Mouse (Mus musculus) ES-E14 (cell line): ENCODE results near the gene Lrba.

Source experiments
- HCFC1 ChIP-seq: IDR thresholded peaks from 2 replicates; pipeline ENCODE4 v1.6.1; 2012; ENCODE audit warnings: low read length, inconsistent platforms, borderline replicate concordance; ENCODE audit not compliant: insufficient read depth
- ZC3H11A ChIP-seq: IDR thresholded peaks from 2 replicates; pipeline ENCODE4 v1.6.1; 2012; ENCODE audit warnings: low read depth, mild to moderate bottlenecking, inconsistent platforms, low read length, borderline replicate concordance

DNA sequence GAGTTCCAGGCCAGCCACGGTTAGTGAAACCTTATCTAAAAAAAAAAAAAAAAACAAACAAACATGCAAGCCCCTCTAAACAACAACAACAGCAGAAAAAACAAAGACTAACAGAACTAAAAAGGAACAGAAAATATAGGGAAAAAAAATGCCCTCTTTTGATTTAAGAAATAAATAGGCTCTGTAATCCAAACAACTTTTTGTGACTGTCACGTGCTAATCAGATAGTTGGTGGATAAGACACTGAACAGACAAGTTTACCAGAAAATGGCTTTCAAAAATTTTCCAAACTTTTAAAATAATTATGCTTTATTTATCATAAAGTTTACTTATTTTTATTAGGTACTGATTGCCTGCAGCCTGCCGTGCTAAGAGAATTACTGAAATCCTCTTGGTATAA, 13.5 kb upstream of the Lrba start:
- TF ChIP-seq ZC3H11A (no peak), HCFC1 (no peak)
